Mouse (Mus musculus) layer of hippocampus, adult 9-11 months (tissue): Measurements from ENCODE around the gene Galnt7.

ENCODE experiments used
- DNase-seq: peaks from one replicate; pipeline ENCODE4 v3.0.0; 2022

Gene Galnt7

DNA sequence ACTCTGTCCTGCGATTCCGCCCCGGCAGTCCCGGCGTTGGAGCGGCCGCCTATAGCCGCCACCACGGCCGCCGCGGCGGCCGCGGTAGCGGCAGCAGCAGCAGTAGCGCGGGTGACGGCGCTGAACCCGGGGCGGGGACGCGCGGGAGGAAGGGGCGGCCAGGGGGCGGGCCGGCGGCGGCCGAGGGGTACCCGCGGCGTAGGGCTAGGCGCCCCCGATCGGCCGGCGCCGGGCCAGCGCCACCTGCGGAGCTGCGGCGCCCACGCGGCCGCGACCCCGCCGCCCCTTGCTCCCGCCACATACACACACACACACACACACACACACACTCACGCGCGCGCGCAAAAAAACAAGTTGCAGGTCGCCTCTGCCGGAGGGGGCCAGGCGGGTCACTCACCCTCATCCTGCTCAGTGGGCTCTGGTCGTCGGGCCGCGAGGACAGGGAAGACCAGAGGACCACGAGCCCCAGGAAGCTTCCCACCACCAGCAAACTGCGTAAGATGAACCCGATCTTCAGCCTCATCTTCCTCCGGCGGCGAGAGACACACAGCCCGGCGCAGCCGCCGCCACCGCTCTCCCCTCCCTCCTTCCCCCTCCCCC is at the start of gene Galnt7:
Gene Galnt7 (minus strand): TSS at position 577 of the 600 bp plus-strand sequence.
- peak; percentile 39 for DNase-seq

DNA sequence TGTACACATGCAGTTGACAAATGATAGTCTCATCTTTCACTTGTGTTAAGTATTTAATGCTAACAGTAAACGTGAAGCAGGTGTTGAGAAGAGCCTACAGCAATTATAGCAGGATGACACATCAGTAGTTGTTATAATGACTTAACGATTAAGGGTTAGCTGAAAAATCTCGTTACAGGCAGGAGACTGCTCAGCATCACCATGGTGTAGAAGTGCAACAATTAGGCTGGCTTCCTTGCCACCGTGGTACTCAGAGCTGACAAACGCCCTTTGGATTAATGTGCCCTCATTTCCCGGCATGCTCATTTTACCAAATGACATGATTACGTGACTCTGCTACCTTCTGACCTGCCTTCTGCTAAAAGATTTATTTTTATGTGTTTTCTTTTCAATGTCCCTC is 35.8 kb upstream of the Galnt7 start:
- DNase-seq: no peak

DNA sequence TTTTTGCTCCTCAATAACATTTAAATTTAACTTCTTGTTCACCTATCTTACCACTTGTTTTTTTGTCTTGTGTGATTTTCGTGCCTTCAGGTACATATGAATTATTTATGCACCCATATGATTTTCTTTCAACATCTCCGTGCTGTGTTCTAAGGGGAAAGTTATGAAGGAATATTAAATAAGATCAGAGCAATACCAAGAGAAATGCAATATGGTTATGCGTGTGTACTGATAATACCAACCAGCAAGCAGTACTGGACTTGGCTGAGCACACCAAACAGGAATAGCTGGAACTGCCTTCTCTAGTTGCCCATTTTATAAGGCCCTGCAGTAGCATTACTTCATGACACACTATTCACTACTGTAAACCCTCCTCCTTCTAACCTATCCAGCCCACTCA is 33.0 kb upstream of the Galnt7 start:
- DNase-seq: no peak

DNA sequence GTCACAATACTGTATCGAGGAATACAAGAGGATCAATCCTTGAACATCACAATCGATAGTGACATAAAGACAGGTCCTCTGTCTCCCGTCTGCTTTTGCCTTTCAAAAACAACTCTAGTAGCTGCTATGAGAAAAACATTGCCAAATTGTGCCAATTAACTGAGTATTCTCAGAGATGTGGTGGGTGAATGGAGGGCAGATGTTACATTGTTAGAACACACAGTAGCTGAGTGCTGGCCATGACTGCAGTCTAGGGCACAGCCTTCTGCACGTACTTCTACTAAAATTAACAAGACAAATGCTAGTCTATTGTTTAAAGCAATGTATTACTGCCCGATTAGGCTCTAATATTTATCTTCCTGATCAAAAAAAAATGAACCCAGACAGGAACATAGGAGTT is 27.2 kb upstream of the Galnt7 start:
- peak; percentile 26 for DNase-seq

DNA sequence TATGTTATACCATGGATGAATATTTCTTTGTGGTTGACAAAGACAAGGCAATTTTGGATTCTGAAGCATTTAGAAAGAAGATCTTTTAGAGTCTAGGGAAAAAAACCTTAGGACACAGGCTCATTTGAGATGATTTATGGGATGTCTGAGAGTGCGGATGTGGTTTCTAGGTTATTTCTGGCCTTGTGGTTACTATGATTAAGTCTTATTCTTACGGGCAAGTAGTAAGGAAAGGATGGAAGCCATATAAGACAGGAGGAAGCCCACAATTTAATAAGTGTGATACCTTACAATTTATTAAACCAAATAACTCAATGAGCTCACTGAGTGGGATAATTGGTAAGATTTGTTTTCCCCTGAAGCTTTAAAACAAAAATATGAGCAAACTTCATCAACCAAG is 11.3 kb upstream of the Galnt7 start:
- no peak for DNase-seq

DNA sequence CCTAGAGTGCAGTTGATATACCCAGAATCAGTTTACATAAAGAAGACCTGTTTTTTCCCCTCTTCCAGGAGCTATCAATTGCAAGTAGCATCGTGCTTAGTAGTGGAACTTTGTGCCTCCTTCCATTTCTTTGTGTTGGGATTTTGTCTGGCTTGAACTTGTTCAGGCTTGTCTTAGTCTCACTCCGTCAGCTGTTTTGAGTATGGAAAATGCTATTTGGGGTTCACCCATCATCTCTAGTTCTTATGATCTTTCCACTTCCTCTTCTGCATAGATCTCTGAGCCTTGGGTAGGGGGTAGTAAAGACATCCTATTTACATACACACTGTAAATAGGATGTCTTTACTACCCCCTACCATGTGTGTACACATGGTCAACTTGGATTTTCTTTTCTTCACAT is 7.2 kb upstream of the Galnt7 start:
- no peak for DNase-seq

DNA sequence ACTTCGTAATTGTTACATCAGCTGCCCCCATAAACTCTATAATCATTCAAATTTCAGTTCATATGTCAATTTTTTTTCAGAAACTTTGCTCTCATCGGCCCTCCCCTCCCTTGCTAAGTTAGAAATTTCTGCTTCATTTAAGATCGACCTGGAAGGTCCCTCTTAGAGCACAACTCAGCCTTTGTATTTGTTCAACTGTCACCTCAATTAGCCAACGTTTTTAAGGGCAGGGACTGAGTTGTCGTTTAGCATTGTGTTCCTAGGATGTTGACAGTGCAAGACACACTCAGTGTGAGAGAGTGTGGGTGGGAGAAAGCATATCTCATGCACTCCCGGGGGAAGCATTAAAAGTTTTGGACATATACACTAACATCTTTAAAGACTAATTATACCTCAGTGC is 3.6 kb upstream of the Galnt7 start:
- DNase-seq: no peak

DNA sequence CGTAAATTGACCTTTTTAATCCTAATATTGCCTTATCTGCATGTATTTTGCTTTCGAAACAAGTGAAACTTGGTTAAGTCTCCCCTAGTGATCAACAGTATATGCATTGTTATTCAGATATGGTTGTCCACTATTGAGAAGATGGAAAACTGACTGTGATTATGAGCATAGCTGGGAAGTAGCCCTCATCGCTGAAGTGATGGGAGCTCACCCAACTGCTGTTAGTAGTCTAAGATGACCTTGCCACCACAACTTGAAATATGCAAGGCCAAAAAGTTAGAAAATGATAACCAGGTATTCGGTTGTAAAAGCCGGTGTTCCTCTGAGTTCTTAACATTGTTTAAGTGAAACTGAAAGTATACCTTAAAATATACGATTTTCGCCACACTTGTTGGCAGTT is 1.3 kb upstream of the Galnt7 start:
- DNase-seq: no peak

DNA sequence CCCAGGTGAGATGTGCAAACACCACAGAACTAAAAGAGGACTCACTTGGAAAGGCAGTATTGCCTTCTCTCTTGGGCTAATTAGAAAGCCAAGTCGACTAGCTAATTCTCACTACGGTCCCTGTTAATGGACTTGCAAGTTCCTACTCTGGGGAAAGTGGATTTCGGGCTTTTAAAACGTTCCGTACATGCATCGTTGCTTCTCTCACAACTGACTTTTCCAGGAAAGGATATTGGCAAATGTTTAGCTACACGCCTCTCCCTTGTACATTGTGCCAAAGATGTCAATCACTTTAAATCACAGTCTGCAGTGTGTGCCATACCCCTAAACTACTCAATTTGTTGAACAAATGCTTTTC is 915 bp upstream of the Galnt7 start:
- peak; percentile 9 for DNase-seq

DNA sequence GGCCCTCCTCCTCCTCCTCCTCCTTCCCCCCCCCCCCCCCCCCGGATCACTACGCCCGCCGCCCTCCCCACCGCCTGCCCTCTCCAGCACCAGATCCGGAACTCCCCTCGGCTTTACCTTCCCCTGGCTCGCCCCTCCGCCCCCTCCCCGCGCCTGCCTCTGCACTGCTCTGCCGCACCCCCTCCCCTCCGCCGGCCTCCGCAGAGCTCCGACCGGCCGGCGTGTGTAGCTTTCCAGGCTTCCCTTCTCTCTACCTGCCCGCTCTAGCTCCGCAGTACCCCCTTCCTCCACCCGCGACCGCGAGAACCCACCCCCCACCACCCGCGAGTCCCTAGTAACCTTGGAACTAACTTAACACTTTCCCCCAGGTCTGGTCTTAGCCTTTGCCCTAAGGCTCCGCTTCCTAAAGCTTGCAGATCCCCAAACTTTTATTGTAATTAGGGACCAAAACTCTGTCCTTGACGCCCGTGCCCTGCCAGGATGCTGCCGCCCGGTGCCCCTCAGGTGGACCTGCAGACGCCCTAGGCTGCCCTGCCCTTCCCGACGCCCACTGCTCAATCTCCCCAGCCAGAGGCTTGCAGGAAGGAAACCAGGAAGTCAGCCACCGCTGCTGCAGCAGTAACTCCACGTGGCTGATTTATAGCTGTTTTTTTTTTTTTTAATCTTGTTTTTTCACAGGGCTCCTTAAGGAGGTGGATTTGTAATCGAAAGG is 380 bp upstream of the Galnt7 start:
- DNase-seq: peak; percentile 17

DNA sequence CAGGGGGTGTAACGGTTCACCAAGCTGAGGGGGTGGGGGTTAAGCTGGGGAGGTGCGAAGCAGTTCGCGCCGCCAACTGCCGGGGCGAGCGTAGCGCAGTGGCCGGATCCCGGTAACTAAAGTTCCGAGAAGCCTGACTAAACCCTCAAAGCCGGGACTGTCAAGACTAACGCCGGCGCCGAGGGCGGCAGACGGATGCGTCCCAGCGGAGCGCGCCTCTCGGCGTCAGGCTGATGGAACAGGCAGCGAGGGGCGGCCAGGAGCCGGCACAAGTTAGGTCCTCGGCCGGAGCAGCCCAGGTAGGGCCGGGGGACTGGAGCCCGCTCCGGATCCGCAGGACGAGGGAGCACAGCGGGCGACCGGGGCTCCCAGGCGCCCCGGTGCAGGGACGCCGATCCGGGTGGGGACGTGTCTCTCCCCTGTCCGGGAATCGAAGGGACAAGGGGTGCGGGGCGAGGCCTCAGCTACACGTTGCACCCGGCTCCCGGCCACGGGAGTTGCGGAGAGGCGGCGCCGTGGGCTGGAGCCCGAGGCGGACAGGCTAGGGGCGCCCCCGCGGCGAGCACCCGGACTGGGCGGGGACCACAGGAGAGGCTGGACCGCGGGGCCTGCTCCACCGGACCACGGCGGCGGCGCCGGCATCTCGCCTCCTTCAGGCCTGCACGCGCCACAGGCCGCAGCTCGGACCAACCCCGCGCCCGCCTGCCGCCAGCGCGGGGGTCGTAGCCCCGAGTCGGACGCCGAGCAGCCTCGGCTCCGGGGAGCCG is 960 bp downstream of the Galnt7 start:
- peak; percentile 48 for DNase-seq

DNA sequence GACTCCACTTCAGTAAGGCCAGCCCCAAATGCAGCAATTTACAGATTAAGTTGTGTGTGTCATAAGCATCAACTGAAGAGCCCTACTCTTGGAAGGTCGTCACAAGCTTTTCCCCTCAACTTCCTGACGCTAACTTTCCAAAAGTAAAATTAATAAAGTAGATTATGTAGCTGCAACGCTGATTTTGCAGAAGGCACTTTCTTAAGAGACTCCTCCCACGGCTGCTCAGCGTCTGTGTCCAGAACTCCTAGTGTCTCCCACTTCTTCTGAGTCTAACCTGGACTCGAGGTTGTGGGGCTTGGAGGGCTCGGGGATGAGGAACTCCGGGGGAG is 1.5 kb downstream of the Galnt7 start:
- DNase-seq: no peak

DNA sequence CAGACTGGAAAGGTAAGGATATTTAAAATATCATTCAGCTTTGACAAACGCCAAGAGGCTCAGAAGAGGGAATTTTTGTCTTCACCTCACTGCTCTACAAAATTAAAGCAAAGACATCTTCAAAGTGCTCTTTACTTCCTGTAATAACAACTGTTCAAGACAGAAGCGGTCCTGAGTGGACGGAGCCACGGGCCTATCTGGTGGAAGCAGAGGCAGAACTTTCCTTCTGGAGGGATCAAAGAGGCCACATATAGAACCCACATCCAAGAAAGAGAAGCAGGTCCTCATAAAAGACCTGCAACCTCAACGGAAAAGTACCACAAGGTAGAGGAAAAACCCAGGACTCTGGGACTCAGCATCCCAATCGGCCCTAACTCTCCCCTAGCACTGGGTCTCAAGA is 2.6 kb downstream of the Galnt7 start:
- DNase-seq: no peak

DNA sequence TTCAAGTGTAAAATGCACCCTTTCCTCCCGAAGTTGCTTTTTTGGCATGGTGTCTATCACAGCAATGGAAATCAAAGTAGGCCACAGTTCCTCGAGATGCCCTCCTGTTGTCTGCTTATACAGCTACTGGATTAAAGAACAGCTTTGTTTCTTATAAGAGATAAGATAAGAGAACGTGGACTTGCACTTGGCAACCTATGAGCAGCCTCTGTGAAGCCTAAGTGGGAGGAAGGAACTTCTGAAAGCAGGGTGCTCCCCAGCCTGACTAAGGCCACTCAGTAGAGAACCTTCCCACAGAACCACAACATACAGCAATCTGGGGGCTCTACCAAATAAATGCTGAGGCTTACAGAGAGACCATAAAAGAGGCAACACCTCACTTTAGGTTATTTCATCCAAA is 5.3 kb downstream of the Galnt7 start:
- no peak for DNase-seq

DNA sequence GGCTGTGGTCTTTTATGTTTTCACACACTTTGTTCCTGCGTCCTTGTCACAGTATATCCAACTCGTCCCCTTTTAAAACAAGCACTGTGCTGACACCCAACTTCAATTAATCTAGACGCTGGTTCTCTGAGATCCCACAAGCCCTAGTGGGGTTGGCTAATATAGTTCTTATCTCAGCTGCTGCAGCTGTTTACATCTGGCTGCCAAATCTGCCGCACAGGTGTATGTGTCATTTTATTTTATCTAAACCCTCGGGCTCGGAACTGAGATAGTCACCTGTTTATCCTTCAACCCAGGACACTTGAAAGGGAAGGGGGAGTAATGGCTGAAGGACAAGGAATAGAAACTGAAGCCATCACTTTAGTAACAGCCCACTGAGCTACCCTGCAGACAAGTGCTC is 8.6 kb downstream of the Galnt7 start:
- no peak for DNase-seq

DNA sequence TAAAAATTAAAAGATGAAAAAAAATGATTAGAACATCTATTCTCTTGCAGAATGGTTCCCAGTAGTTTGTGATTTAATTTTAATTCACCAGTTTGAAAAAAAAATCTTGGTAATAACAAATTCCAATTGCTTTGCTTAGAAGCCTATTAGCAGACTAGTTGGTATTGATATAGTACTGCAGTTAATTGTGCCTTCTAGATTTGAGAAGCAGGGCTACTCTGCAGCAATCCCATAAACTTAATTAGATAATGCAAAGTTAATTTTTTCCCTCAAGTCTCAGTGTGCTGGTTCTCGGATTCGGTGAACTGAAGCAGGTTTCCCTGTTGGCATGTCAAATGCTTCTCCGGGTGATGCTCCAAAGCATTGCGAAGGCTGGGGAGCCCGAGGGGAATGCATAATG is 10.1 kb downstream of the Galnt7 start:
- DNase-seq: no peak

DNA sequence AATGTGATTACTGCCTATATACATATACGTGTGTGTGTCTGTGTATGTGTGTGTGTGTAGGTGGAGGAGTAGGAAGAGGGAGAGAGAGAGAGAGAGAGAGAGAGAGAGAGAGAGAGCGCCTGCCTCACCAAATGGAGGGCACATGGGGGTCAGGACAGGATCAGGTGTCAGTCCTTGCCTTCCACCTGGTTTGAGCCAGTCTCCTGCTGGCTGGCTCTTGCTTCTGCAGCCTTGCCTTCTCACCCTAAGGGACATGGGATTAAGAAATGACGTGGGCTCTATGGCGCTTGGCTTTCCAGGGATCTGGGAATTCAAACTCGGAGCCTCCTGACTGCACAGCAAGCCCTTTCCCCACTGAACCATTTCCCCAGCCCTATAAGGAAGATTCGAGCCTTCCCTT is 13.9 kb downstream of the Galnt7 start:
- DNase-seq: no peak

DNA sequence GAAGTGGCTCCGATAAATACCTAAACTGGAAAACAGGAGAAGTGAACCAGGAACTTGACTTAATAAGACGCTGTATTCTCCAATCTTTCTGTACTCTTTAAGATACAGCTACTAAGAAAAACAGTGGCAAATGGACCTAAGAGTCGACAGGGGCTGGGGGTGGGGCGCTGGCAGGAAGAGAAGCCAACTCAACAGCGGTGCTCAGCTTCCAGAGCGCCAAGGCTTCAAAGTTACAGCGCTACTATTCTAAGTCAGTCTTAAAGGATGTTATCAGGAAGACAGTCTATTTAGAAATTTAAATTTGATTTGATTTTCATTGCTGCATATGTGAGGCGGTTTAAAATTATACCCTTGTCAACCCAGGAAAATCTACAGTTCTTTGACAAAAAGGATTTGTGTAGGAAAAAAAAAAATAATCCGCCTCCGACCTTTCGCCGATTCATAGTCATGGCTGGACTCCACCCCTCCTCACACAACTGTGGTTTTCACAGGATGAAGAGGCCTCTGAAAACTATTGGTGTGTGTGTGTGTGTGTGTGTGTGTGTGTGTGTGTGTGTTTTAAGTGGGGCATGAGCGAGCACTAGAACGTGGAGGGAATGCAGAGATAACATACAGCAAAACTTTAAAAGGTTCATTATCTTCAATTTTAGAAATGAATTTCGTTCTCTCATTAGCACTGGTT is 15.1 kb downstream of the Galnt7 start:
- no peak for DNase-seq

DNA sequence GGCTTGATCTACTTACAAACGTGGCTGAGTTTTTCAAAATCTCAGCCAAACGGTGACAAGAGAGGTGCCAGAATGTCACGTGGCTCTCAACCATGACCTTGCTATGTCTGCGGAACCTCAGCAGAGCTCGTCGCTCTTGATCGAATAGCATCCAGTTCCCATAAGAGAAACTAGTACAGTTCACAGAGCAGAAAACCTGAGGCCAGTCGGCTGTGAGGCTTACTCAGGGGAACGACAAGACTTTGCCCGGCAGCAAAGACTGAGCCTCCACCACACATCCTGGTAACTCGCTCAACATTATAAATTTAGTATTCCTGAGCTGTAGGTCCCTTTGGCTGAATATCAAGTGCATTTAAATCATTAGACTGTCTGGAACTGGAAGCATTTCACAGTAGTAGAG is 16.1 kb downstream of the Galnt7 start:
- no peak for DNase-seq

DNA sequence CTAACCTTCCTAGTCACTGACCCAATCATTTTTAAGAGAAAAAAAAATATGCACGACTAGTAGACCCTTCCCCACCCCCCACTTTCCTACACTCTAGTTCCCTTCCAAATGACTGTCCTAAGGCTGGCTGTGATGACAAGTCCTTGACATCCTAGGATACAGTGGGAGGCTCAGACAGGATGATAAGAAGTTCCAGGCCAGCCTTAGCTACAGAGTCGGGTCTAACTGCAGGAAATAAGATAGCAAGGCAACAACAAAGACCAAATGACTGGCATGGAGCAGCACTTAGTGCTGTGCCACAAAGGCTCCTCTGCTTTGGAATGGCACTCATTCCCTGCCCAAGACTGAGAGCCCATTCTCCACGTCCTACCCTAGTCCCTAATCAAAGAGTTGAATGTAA is 16.6 kb downstream of the Galnt7 start:
- DNase-seq: no peak

DNA sequence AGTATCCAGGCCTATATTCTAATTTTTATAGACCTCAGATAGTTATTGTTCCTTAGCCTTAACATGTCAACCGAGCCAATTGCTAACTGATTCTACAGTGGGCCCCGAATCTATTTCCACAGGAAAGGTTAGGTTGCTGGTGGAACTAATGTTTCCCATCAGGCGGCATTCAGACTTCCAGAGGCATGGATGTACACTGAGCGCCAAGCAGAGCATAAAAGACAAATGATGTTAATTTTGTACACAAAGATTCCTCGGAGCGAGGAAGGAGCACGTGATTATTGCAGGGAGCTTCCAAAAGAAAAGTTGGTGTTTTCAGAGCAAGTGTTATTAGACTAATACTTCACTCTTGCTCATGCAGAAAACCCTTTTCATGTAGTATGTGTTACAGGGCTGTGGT is 21.1 kb downstream of the Galnt7 start:
- DNase-seq: no peak

DNA sequence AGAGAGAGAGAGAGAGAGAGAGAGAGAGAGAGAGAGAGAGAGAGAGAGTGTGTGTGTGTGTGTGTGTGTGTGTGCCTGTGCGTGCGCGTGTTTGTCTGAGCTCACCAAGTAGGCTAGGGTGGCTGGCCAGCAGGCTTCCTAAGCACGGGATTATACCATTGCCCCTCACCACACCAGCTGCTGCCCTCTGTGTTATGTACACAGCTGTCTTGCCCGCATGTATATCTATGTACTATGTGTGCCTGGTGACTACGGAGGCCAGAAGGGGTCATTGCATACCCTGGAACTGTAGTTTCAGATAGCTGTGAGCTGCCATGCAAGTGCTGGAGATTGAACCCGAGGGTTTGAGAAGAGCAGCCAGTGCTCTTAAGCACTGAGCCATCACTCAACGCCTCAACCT is 22.7 kb downstream of the Galnt7 start:
- DNase-seq: no peak

DNA sequence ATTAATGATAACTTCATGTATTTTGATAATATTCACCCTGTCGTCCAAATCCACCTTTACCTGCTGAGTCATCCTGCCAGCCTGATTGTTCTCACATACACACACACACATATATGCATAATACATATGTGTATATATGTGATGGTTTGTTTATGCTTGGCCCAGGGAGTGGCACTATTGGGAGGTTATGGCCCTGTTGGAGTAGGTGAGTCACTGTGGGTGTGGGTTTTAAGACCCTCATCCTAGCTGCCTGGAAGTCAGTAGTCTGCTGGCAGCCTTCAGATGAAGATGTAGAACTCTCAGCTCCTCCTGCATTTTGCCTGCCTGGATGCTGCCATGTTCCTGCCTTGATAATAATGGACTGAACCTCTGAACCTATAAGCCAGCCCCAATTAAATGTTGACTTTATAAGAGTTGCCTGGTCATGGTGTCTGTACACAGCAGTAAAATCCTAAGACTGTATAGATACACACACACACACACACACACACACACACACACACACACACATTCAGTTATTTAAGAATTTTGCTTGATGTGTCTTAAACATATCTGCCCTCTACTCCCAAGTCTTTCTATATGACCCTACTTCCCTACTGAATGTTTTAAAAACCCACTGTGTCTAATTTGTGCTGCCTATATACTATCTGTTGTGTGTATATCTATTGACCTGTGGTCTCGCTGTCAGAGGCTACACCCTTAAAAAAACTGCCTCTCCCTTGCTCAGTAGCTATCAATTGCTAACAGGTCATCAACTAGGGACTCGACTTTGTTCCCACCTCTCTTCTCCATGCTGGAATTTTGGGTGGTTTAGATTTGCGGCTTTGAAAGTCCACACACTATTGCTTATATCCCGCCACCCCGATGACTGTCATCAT is 23.8 kb downstream of the Galnt7 start:
- no peak for DNase-seq
